ENCODE assay signal across 29 mouse cellular contexts in genomic region chr1:60990305-60990704, GRCm38 (mm10). TPM values are rescaled to one million over a fixed set of nuclear protein-coding genes. Genes with fewer than 3 reads are reported as not detected.
DNase-seq lines count a peak whose midpoint lies in the region; ATAC-seq lines count a peak whose summit lies in the region.
"Had no signal": no experiment of that assay in that cellular context is flagged by ENCODE, and none has a peak within 500 bp of the region (broad histone marks: within the 10 kb centered on the region; RNA-seq: fewer than 3 reads in every experiment).

No protein-coding gene starts in this region.

- H3K27ac ChIP-seq in heart, embryonic 13.5 days (replicated peaks), result no peak overlapping the region
- no peak overlapping the region for H3K27ac ChIP-seq in limb, embryonic 10.5 days
- H3K27ac ChIP-seq: embryonic facial prominence, embryonic 15.5 days; hindbrain, embryonic 14.5 days; intestine, embryonic 15.5 days; liver, embryonic 13.5 days; neural tube, embryonic 13.5 days had no signal

- H3K36me3 ChIP-seq in heart, embryonic 13.5 days, result no peaks in the 10 kb centered on the region
- H3K36me3 ChIP-seq in limb, embryonic 10.5 days, result no peaks in the 10 kb centered on the region
- H3K36me3 ChIP-seq: embryonic facial prominence, embryonic 15.5 days; G1E; intestine, embryonic 15.5 days; liver, embryonic 13.5 days; neural tube, embryonic 13.5 days had no signal

- 32% methylated on average over 8 of the region's 8 CpGs for WGBS in heart, embryonic 13.5 days
- WGBS in limb, embryonic 10.5 days, result 62% methylated on average over 8 of the region's 8 CpGs

- no peak for DNase-seq in heart, adult 9 months (ENCODE audit: low spot score in 2 of 2)
- peak; percentile 88 for DNase-seq in CD4-positive helper T cell, adult 2 months (ENCODE audit: low read depth, low spot score)
- DNase-seq in thymus, postnatal 0 days (ENCODE audit: low spot score), result peak; percentile 58
- no peak for DNase-seq in testis, postnatal 10 days (ENCODE audit: low spot score)
- DNase-seq in left cerebral cortex, adult 11 months (ENCODE audit: low spot score), result no peak
- no peak for DNase-seq in limb, embryonic 10.5 days (ENCODE audit: low spot score)
- DNase-seq: adrenal gland, postnatal 14 days; cerebellum, adult 2 months; gastrocnemius, postnatal 14 days; heart, adult 11 months; heart, postnatal 10 days; kidney, adult 8-10 months; kidney, postnatal 25 days; layer of hippocampus, postnatal 36 days; liver, embryonic 13.5 days; lung, adult 2 months; lung, postnatal 14 days; midbrain, embryonic 14.5 days; retina, postnatal 1 day; right cerebral cortex, postnatal 25 days had no signal

- no peak overlapping the region for H3K9ac ChIP-seq in heart, embryonic 13.5 days
- H3K9ac ChIP-seq: embryonic facial prominence, embryonic 15.5 days; hindbrain, embryonic 14.5 days; intestine, embryonic 15.5 days; liver, embryonic 13.5 days; neural tube, embryonic 13.5 days had no signal

- no peaks in the 10 kb centered on the region for H3K9me3 ChIP-seq in heart, embryonic 13.5 days
- no peaks in the 10 kb centered on the region for H3K9me3 ChIP-seq in limb, embryonic 10.5 days (replicated peaks)
- H3K9me3 ChIP-seq: embryonic facial prominence, embryonic 15.5 days; G1E; intestine, embryonic 15.5 days; liver, embryonic 13.5 days; neural tube, embryonic 13.5 days had no signal

- H3K4me2 ChIP-seq in heart, embryonic 13.5 days, result peak overlapping the region; percentile 22
- H3K4me2 ChIP-seq: embryonic facial prominence, embryonic 15.5 days; hindbrain, embryonic 14.5 days; intestine, embryonic 15.5 days; liver, embryonic 13.5 days; neural tube, embryonic 13.5 days had no signal

- H3K4me1 ChIP-seq in heart, embryonic 13.5 days, result 0 out of 2 replicates have a peak, but pooled peaks cover 10% of the 10 kb centered on the region
- no peaks in the 10 kb centered on the region for H3K4me1 ChIP-seq in limb, embryonic 10.5 days
- H3K4me1 ChIP-seq: embryonic facial prominence, embryonic 15.5 days; intestine, embryonic 15.5 days; liver, embryonic 13.5 days had no signal

- no peak for ATAC-seq in heart, embryonic 13.5 days (ENCODE audit: extremely low read depth, insufficient number of reproducible peaks, low FRiP score, low TSS enrichment)
- peak; percentile 60; the same call in 1 of the 2 replicates for ATAC-seq in common myeloid progenitor, adult 5-6 weeks (replicated peaks; ENCODE audit: low read depth, poor library complexity, severe bottlenecking)
- ATAC-seq: forebrain, embryonic 16.5 days; intestine, embryonic 15.5 days had no signal

- H3K4me3 ChIP-seq in heart, embryonic 13.5 days, result no peak overlapping the region
- no peak overlapping the region for H3K4me3 ChIP-seq in limb, embryonic 10.5 days
- H3K4me3 ChIP-seq: embryonic facial prominence, embryonic 15.5 days; intestine, embryonic 15.5 days; liver, embryonic 13.5 days; neural tube, embryonic 13.5 days had no signal

- H3K27me3 ChIP-seq in heart, embryonic 13.5 days (replicated peaks), result no peaks in the 10 kb centered on the region
- no peaks in the 10 kb centered on the region for H3K27me3 ChIP-seq in limb, embryonic 10.5 days (ENCODE audit: low read depth, poor library complexity, severe bottlenecking)
- H3K27me3 ChIP-seq: CH12.LX; embryonic facial prominence, embryonic 15.5 days; intestine, embryonic 15.5 days; liver, embryonic 13.5 days; neural tube, embryonic 13.5 days had no signal

RNA-seq across cellular contexts. Expression of gene Icos, which starts 12.6 kb away (rescaled TPM):
- 0.11 and 0.31 TPM in 2 replicates for polyA plus RNA-seq in heart, embryonic 13.5 days (2015; fragmentation: Nextera tagmentation; extraction: Ambion mirVana)
- 1.3 and 2.2 TPM in 2 replicates for total RNA-seq in common myeloid progenitor, adult 5-6 weeks (2017)
- polyA plus RNA-seq in thymus, postnatal 0 days (2015; fragmentation: Nextera tagmentation; extraction: Ambion mirVana), result 22.6 and 22.7 TPM in 2 replicates
- not detected in 2 replicates for polyA plus RNA-seq in limb, embryonic 10.5 days (2016; fragmentation: Nextera tagmentation; extraction: Ambion mirVana)
- total RNA-seq: layer of hippocampus, postnatal 36 days had no signal
- polyA plus RNA-seq: cerebellum, adult 2 months; G1E; midbrain, embryonic 14.5 days; neural tube, embryonic 13.5 days had no signal

Comparison
In these comparisons a context has a peak if more than half of its experiments do, and no peak if none do; other contexts are left out.
1. DNase-seq: peak in CD4-positive helper T cell, adult 2 months (single experiment) and thymus, postnatal 0 days (single experiment); none in heart, adult 9 months (0 of 2), testis, postnatal 10 days (single experiment), left cerebral cortex, adult 11 months (single experiment) and limb, embryonic 10.5 days (single experiment).
2. RNA of gene Icos, which starts 12.6 kb away (polyA plus RNA-seq): 22.6 to 22.7 TPM in thymus, postnatal 0 days; 0.11 to 0.31 TPM in heart, embryonic 13.5 days and not detected in limb, embryonic 10.5 days; every median in the first group is over 10 times any median in the second.